Mouse (Mus musculus) hindbrain, embryonic 10.5 days (tissue): ENCODE data around the gene Ghdc. TPM values are rescaled to one million over a fixed set of nuclear protein-coding genes. Genes with fewer than 3 reads are reported as not detected.

Experiments used
- DNase-seq: peaks from one replicate; pipeline ENCODE4 v3.0.0-alpha.2; 2017; ENCODE audit warnings: low spot score
- H3K27ac ChIP-seq: fragments of 300-500 bp; sonication (generic); 2 replicates; pipeline ENCODE4 v1.5.1; 2016; ENCODE audit warnings: mild to moderate bottlenecking, moderate library complexity
- H3K27me3 ChIP-seq: fragments of 300-500 bp; sonication (generic); 2 replicates; pipeline ENCODE4 v1.6.1; 2016; ENCODE audit warnings: mild to moderate bottlenecking; ENCODE audit not compliant: poor library complexity, insufficient read depth, severe bottlenecking
- H3K36me3 ChIP-seq: fragments of 300-500 bp; sonication (generic); 2 replicates; pipeline ENCODE4 v1.6.1; 2016; ENCODE audit warnings: mild to moderate bottlenecking, moderate library complexity
- H3K4me1 ChIP-seq: fragments of 300-500 bp; sonication (generic); replicated peaks from 2 replicates; pipeline ENCODE4 v1.6.1; 2016; ENCODE audit warnings: mild to moderate bottlenecking
- H3K4me3 ChIP-seq: fragments of 300-500 bp; sonication (generic); 2 replicates; pipeline ENCODE4 v1.5.1; 2016; ENCODE audit warnings: mild to moderate bottlenecking, moderate library complexity
- H3K9me3 ChIP-seq: fragments of 300-500 bp; sonication (generic); 2 replicates; pipeline ENCODE4 v1.6.1; 2016; ENCODE audit warnings: mild to moderate bottlenecking, moderate library complexity
- WGBS: fragments of 180-500 bp; shearing (Covaris S2); methylation state at CpG from one replicate; pipeline ENCODE4 v1.1.7; 2016; 5-methylcytosine and 5-hydroxymethylcytosine counted together
- polyA plus RNA-seq: library from polyadenylated mRNA; unstranded; fragments of >200 nt; fragmentation: Nextera tagmentation; extraction: Ambion mirVana; gene quantifications from 2 replicates; pipeline ENCODE4 v1.2.1, GENCODE M21; 2016

The Ghdc gene
- 3.9 and 4.3 TPM in 2 replicates for polyA plus RNA-seq

- H3K4me3 ChIP-seq = peak within 1 kb of the TSS; percentile 59
- H3K9me3 ChIP-seq = no peaks in the 10 kb centered on the region
- H3K27me3 ChIP-seq = no peaks in the 10 kb centered on the region
- 25% methylated on average over 17 of the region's 17 CpGs for WGBS
- H3K4me1 ChIP-seq = peaks cover 12% of the 10 kb centered on the region
- H3K36me3 ChIP-seq = no peaks in the 10 kb centered on the region
- DNase-seq = peak; percentile 58
- H3K27ac ChIP-seq = peak within 1 kb of the TSS; percentile 56; the same call in 1 of the 2 replicates
Measured at GRCm38 (mm10) chr11:100770646-100771408, at the start of gene Ghdc. TSS of gene Ghdc (minus strand) at chr11:100770957.

DNA sequence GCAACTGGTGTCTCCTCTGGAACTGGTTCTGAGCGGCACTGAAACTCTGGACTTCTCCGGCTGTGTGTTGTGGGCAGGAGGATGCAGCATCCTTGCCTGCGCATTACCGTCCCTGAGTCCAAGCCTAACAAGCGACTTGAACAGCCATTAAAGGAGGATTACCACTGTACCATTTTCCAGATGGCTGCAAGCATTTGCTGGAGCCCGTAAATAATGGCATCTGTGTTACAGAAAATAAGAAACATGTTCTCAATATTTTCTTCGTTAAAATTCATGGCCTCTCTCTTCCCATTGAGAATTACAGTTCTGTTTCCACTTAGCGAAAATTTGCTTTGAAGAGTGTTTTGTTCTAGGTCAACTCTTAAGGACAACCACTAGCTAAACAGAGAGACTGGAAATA lies 49.3 kb upstream of the Ghdc start:
- DNase-seq = no peak
- no peaks in the 10 kb centered on the region for H3K27me3 ChIP-seq
- no peaks in the 10 kb centered on the region for H3K36me3 ChIP-seq
- WGBS = 87% methylated on average over 8 of the region's 8 CpGs
- no peak overlapping the region for H3K27ac ChIP-seq
- 0 out of 2 replicates have a peak, but pooled peaks cover 9% of the 10 kb centered on the region for H3K4me1 ChIP-seq
- no peak overlapping the region for H3K4me3 ChIP-seq
- no peaks in the 10 kb centered on the region for H3K9me3 ChIP-seq

DNA sequence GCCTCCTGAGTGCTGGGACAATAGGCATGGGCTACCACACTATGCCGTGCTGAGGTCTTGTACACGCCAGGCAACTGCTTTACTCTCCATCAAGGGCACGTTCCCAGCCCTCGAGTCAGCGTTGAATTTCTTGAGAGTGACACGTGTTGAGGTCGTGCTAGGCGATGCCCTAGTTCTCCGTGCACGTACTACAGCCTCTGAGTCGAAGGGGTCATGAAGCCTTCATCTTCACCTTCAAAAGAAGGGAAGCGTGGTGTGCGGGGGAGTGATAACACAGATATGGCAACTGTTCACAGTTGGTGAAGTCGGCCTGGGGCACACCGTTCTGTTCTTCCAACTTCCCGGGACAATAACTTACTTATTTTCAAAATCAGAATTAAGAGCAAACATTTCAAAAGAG lies 48.9 kb upstream of the Ghdc start:
- H3K4me3 ChIP-seq = no peak overlapping the region
- no peaks in the 10 kb centered on the region for H3K36me3 ChIP-seq
- H3K27ac ChIP-seq = no peak overlapping the region
- WGBS = 90% methylated on average over 16 of the region's 16 CpGs
- H3K9me3 ChIP-seq = no peaks in the 10 kb centered on the region
- no peak for DNase-seq
- 0 out of 2 replicates have a peak, but pooled peaks cover 9% of the 10 kb centered on the region for H3K4me1 ChIP-seq
- no peaks in the 10 kb centered on the region for H3K27me3 ChIP-seq

DNA sequence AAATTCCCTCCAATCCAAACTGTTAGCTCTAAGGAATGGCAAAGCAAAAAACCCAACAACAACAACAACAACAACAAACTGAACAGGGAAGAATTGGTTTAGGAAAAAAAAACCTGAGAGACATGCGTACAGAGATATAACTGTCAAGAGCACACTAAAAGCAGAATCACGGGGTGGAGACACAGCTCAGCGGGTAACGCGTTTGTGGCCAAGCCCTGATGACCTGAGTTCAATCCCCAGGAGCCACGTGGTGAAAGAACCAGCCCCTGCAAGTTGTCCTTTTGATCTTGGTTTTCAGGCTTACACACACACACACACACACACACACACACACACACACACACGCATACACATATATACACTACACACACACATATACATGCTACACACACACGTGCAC lies 48.3 kb upstream of the Ghdc start:
- H3K9me3 ChIP-seq = no peaks in the 10 kb centered on the region
- 0 out of 2 replicates have a peak, but pooled peaks cover 9% of the 10 kb centered on the region for H3K4me1 ChIP-seq
- 83% methylated on average over 8 of the region's 8 CpGs for WGBS
- no peaks in the 10 kb centered on the region for H3K36me3 ChIP-seq
- no peak overlapping the region for H3K27ac ChIP-seq
- DNase-seq = no peak
- no peak overlapping the region for H3K4me3 ChIP-seq
- H3K27me3 ChIP-seq = no peaks in the 10 kb centered on the region

DNA sequence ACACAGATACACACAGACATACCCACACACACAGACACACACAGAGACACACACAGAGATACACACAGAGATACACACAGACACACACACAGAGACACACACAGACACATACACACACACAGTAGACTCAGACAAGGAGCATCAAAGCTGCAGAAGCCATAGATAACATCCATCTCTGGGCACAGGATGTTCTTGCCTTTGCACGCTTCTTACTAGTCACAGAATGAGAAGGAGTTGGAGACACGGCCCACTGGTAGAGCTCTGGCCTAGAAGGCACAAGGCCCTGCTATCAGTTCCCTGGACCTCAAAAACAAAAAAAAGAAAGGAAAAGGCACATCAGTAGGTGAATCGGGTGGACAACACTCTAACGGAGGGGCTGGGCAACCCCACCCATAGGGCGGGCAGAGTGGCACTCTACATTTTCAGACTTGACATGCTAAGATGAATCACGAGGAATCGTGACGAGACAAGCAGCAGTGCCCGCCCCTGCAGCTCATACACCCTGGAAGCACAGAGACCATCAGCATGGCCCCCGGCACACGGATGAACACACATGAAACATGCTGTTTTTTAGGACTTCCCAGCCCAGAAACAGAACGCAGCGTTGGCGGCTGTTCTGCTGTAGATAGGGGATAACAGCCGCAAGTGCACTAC lies 47.7 kb upstream of the Ghdc start:
- DNase-seq = no peak
- Histone ChIP-seq H3K27ac (no peak overlapping the region), H3K36me3 (no peaks in the 10 kb centered on the region), H3K4me1 (0 out of 2 replicates have a peak, but pooled peaks cover 9% of the 10 kb centered on the region), H3K9me3 (no peaks in the 10 kb centered on the region), H3K27me3 (no peaks in the 10 kb centered on the region), H3K4me3 (no peak overlapping the region)
- WGBS = 94% methylated on average over 15 of the region's 15 CpGs

DNA sequence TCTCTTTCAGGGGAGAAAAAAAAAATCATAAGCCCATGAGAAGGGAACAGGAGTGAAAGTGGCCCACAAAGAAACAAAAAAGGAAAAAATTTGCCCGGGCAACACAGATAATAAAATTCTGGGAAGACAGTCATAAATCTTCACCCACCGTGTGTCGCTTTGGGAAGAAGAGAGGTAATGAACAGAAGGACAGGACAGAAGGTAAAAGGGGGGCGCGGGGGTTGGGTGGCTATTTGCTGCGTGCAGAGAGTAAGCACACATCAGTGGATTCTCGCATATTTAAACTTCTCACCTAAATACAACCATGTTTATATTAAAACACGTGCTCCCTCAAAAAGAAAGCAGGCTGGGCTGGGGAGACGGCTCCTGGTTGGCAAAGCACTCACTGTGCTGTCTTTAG lies 46.6 kb upstream of the Ghdc start:
- 0 out of 2 replicates have a peak, but pooled peaks cover 9% of the 10 kb centered on the region for H3K4me1 ChIP-seq
- H3K4me3 ChIP-seq = no peak overlapping the region
- no peaks in the 10 kb centered on the region for H3K9me3 ChIP-seq
- 85% methylated on average over 9 of the region's 9 CpGs for WGBS
- H3K27ac ChIP-seq = no peak overlapping the region
- no peaks in the 10 kb centered on the region for H3K36me3 ChIP-seq
- no peak for DNase-seq
- no peaks in the 10 kb centered on the region for H3K27me3 ChIP-seq

DNA sequence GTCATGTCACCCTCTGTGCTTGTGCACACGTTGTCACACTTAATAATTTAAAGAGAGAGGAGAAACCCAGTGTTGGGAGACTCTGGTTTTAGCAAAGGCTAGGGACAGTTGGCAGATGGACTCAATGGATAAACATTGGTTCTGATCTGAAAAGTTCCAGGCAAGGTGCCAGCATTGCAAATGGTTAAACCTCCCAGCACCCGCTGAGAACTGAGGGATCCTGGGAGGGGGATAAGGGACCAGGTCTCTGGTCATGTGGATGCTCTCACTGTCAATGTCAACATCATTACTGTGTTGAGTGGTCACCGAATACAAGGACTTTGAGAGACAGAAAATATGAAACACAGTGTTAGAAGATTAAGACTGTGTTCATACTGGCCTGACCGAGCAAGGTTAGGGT lies 46.0 kb upstream of the Ghdc start:
- Histone ChIP-seq H3K9me3 (no peaks in the 10 kb centered on the region), H3K27ac (no peak overlapping the region), H3K4me1 (0 out of 2 replicates have a peak, but pooled peaks cover 9% of the 10 kb centered on the region), H3K27me3 (no peaks in the 10 kb centered on the region), H3K36me3 (no peaks in the 10 kb centered on the region), H3K4me3 (no peak overlapping the region)
- 87% methylated on average over 4 of the region's 4 CpGs for WGBS
- DNase-seq = no peak

DNA sequence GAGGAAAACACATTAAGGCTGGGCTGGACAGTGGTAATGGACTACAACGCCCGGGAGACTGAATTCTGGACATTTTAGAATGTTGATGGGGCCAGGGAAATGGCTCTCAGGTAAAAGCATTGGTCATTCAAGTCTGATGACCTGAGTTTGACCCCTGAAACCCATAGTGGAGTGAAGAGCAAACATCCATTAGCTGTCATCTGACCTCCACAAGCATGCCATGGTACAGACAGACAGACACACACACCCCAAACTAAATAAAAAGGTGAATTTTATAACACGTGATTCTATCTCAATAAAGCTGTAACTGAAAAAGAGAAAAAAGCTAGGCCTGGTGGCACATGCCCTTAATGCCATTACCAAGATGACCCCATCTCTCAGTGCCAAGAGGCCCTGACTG lies 45.6 kb upstream of the Ghdc start:
- Histone ChIP-seq H3K36me3 (peaks cover 1% of the 10 kb centered on the region; the same call in 1 of the 2 replicates), H3K9me3 (peaks cover 2% of the 10 kb centered on the region; the same call in 1 of the 2 replicates), H3K27ac (no peak overlapping the region), H3K27me3 (no peaks in the 10 kb centered on the region), H3K4me3 (no peak overlapping the region), H3K4me1 (0 out of 2 replicates have a peak, but pooled peaks cover 9% of the 10 kb centered on the region)
- 88% methylated on average over 3 of the region's 3 CpGs for WGBS
- no peak for DNase-seq

DNA sequence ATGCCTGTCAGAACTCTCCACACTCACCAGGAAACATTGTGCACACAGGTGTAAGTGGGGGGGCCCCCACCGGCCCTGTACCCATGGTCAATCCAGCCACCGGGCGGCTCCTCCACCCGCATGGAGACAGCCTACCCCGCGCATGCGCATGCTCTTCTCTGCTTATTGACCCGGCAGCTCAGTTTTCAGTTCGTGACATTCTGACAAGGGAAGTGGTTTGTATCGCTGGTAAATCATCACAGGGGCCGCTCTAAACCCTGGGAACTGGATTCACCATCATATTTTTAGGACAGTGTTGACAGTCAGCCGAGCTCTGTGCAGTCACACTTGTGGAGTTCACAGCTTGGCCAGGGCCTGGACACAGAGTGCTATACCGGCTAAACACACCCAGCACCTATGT lies 43.7 kb upstream of the Ghdc start:
- Histone ChIP-seq H3K27ac (no peak overlapping the region), H3K9me3 (peaks cover 6% of the 10 kb centered on the region; the same call in 1 of the 2 replicates), H3K4me1 (0 out of 2 replicates have a peak, but pooled peaks cover 9% of the 10 kb centered on the region), H3K27me3 (no peaks in the 10 kb centered on the region), H3K36me3 (peaks cover 6% of the 10 kb centered on the region; the same call in 1 of the 2 replicates), H3K4me3 (no peak overlapping the region)
- WGBS = 78% methylated on average over 13 of the region's 13 CpGs
- DNase-seq = peak; percentile 10

DNA sequence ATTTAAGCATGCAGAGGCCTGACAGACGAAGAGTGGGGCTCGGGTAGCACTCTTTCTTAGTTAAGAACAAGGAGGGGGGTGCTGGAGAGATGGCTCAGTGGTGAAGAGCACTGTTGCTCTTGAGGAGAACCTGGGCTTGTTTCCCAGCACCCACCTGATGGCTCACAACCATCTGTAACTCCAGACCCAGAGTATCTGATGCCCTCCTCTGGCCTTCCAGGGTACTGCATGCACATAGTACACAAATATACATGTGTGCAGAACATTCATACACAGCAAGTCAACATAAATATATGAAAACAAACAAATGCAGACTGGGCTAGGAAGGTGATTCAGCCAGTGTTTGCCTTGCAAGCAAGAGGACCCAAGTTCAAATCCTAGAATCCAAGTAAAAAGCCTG lies 40.4 kb upstream of the Ghdc start:
- WGBS = 95% methylated on average over 2 of the region's 2 CpGs
- DNase-seq = no peak

DNA sequence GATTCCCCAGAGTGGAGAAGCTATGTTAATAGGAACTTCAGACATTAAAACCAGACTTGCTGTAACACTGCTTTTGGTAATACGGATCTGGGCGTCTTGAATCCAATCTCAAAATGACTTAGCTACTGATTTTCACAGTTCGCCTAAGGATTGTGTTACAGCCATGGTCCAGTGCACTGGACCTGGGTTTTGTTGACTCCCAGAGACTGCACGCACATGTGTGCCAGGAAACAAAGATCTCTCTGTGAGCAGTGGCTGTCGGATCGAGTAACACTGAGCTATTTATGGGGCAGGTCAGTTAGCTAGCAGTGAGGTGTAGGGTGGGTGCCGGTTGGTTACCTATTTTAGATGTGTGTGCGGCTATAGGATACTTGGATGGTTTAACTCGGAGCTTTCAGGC lies 39.8 kb upstream of the Ghdc start:
- Histone ChIP-seq H3K4me3 (no peak overlapping the region), H3K27me3 (no peaks in the 10 kb centered on the region), H3K9me3 (peaks cover 6% of the 10 kb centered on the region; the same call in 1 of the 2 replicates), H3K4me1 (0 out of 2 replicates have a peak, but pooled peaks cover 4% of the 10 kb centered on the region), H3K27ac (no peak overlapping the region), H3K36me3 (peaks cover 6% of the 10 kb centered on the region; the same call in 1 of the 2 replicates)
- peak; percentile 17 for DNase-seq
- WGBS = 73% methylated on average over 9 of the region's 9 CpGs

More for the DNA sequence above, 40.4 kb upstream of the Ghdc start:
- no peaks in the 10 kb centered on the region for H3K27me3 ChIP-seq
- peaks cover 6% of the 10 kb centered on the region; the same call in 1 of the 2 replicates for H3K36me3 ChIP-seq
- H3K4me3 ChIP-seq = no peak overlapping the region
- H3K9me3 ChIP-seq = peaks cover 6% of the 10 kb centered on the region; the same call in 1 of the 2 replicates
- 0 out of 2 replicates have a peak, but pooled peaks cover 9% of the 10 kb centered on the region for H3K4me1 ChIP-seq
- H3K27ac ChIP-seq = no peak overlapping the region; the same call in 1 of the 2 replicates

GRCm38 (mm10) chr11:100806380-100807305 lies 35.9 kb upstream of the Ghdc start:
- no peak overlapping the region for H3K4me3 ChIP-seq
- 0 out of 2 replicates have a peak overlapping the region, but pooled peaks have one; percentile 2 for H3K27ac ChIP-seq
- peaks cover 39% of the 10 kb centered on the region for H3K36me3 ChIP-seq
- H3K4me1 ChIP-seq = 0 out of 2 replicates have a peak, but pooled peaks cover 4% of the 10 kb centered on the region
- DNase-seq = no peak
- WGBS = 82% methylated on average over 20 of the region's 20 CpGs
- peaks cover 9% of the 10 kb centered on the region; the same call in 1 of the 2 replicates for H3K9me3 ChIP-seq
- H3K27me3 ChIP-seq = no peaks in the 10 kb centered on the region
